Mouse (Mus musculus): ENCODE results near the gene Tsn.

Tsn gene

DNA sequence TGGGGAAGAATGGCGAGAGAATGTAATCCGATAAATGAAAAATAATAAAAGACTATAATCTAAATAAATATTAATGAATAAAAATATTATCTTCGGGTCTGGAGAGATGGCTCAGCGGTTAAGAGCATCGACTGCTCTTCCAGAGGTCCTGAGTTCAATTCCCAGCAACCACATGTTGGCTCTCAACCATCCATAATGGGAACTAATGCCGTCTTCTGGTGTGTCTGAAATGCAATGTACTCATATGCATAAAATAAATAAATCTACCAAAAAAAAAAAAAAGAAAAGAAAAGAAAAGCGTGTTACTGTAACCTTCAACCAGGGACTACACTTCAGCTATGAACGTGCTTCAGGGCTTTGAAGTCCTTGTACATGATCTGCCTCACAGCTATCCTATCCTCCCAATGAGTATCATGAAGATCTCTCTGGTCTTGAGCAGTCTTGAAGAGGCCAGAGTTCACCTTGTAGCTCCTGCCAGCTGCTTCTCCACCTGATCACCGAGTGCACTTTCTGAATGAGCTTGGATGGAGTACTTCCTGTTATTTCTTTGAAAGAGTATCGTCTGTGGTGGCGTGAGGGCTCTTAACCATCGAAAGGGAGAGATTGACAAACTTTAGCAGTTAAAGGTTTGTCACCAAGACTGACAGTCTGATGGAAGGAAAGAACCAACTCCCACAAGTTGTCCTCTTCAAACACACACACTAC, at the start of gene Tsn:
Gene Tsn, minus strand, starts transcription at position 118 of the 705 bp plus-strand sequence.
- no peak for ATAC-seq (ENCODE audit: low TSS enrichment)

DNA sequence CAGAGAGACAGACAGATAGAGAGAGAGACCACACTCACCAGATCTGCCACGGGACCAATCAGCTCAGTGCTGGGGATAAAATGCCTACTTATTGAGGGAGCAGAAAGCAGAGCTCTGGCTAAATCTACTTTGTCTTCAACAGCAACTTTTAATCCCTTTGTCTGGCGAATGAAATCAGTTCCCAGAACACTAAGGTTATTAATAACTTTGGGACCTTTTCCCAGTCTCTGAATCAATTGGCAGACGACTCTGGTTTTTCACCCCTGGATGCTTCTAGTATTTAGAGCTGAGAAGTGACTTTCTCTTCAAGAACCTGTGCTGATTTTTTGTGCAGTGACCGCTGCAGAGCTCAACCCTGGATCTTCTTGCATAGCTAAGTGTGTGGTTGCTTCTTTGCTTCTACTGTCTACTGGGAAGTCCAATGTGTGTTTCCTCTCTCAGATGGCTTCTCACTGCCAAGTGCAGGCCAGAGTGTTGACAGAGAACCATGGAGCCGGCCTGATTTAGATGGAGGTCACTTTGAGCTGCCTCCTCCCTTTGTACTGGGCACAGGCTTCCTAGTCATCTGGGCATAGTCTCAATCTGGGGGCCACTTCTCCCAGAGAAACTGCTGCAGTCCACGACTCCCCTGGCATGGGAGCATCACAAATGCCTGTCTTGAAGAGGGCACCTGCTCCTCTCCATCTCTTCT, 47.7 kb upstream of the Tsn start:
- ATAC-seq (ENCODE audit: low TSS enrichment) = peak; percentile 47

DNA sequence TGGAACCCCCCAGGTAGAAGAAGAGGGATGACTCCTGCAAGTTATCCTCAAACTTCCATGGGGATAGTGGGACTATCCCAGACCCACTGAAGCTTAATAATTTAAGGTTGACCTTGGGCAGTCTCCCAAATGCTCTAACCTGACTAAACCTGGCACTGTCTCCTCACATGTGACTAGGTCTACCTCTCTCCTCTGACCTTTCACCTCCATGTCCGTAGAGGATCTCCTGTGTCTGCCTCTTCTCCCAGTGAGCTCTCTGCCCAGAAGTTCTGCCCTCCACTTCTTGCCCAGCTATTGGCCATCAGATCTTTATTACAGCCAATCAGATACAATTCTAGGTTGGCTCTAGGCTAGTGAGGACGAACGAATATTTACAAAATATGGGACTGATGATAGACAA, 38.4 kb upstream of the Tsn start:
- no peak for ATAC-seq (ENCODE audit: low TSS enrichment)

DNA sequence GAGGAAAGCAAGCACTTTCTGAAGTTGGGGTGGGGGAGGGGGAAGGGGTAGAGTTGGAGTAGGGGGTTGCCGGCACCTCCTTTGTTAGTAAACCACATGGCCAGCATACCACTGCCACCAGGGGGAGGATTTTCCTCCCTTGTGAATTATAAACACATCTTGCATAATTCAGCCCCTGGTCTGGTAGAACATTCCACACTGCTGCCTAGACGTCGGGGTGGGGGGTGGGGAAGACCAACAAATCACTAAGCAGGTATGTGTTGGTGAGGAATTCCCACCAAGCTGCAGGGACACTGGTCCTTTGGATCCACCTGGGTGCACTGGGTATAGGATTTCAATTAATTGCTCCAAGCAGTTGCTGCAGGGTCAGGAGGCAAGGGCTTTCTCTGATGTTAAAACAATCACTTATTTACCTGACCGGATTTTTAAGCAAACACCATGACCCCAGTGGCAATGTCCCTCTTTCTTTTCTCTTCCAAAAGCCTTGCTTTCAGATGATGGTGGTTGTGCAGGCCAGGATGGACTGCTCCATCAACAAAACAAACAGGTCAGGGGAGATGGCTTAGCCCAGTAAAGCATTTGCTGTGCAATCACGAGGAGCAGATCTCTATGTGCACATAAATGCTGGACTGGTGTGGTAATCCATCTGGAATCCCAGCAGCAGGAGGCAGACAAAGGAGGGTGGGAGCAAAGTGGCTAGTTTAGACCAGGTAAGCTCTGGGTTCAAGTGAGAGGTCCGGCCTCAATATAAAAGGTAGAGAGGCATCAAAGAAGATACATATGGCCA, 32.3 kb upstream of the Tsn start:
- ATAC-seq (ENCODE audit: low TSS enrichment) = no peak

DNA sequence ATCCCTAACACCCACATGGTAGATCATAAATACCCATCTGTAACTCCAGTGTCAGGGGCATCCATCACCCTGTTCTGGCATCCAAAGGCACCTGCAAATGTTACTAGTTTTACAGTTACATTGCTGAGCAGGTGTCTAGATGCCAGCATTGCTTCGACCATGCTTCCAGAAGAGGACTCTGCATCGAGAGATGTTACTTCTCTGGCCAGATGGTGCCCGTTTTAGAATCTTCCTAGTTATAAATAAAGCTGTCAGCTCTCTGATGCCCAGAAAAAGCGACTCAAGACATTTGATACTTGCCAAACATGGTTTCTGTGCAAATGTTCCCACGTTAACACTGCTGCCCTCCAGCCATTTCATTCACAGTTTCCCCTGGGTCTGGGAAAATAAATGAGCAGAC, 26.4 kb upstream of the Tsn start:
- ATAC-seq (ENCODE audit: low TSS enrichment) = peak; percentile 97

DNA sequence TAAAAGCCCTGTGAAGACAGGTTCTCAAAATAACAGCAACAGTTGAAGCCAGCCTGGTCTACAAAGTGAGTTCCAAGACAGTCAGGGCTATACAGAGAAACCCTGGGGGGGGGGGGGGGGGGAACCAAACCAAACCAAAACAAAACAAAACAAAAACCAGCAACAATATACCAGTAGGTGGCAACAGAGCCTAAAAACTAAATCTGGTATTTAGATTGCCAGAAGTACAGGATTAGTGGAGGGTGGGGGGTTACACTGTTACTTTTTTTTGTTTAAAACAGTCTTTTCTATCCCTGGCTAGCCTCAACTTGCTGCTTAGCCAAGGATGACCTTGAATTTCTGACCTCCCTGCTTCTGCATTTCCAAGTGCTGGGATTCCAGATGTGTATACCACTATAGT, 24.3 kb upstream of the Tsn start:
- no peak for ATAC-seq (ENCODE audit: low TSS enrichment)

DNA sequence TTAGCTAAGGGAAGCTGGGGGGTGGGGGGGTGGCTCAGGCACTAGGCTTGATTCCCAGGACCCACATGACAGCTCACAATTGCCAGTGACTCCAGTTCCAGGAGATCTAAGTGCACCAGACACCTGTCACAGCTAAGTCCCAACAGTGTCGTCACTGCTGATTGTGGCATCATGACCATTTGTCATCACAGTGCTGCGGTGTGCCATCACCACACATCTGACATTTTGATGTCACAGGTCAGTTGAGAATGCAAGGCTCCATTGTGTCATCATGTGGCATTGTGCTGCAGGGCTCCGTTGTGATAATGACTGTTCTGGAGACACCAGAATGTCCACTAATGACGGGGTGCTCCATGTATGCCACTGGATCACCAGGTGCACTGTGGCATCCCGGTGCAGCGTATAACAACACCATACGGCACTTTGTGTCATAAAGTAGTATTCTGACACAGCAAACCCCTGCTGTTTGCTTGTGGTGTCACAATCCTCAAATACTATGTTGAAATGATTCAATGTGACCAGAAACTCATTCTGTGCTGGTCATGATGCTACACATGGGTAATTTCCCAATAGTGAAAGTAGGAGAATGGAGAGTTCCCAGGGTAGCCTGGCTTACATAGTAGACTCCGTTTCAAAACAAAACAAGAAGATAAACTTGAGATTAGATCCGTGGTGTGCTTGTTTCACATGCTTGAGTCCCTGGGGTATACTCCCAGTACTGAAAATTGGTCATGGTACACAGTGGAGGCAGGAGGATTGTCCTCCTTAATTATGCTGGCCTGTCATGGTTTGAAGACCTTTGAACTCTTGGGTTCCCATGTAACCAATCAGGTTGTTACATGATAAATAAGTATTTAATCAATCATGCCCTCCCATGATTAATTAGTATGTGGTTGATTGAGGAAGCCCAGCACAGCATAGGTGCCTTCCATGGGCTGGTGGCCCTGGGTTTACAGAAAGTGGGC, 23.5 kb upstream of the Tsn start:
- ATAC-seq (ENCODE audit: low TSS enrichment) = no peak

DNA sequence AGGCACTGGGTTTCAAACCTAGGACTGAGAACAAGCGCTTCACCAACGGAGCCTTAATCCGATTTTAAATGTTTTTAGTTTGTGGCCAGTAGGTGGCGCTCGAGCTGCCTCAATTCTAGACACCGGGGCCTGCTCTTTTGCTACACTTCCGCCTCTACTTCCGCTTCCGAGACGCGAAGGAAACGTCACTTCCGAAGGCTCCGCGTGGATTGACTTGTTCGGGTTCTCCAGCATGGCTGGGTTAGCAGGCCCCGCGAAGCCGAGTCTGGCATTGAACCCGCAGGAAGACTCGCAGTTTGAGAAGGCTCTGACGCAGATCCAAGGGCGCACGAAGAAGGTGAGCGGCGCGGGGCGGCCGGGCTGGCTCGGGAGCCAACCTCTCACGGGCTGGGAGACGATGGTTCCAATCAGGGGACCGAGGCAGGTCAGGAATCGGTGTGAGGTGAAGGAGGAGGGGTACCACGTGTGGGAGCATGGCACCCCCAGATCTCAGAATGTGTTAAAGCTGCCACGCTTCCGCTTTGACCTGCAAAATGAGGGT, 10.2 kb upstream of the Tsn start, which contains the start of gene Nifk:
Gene Nifk, plus strand, starts transcription at position 179 of the 541 bp plus-strand sequence.
- ATAC-seq (ENCODE audit: low TSS enrichment) = peak; percentile 100

DNA sequence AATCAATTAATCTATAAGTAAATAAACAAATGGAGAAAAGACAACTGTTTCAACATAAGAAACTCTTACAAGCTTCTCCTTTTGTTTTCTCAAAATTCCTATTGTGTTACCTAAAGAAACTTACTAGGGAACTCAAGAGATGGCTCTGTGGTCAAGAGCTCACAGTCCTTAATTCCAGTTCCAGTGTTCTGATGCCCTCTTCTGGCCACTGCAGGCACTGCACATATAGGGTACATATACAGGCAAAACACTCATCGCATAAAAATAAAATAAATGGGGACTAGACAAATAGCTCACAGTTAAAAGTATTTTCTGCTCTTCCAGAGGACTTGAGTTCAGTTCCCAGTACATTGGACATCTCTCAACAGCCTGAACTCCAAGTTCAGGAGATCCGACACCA, 9.2 kb upstream of the Tsn start:
- ATAC-seq (ENCODE audit: low TSS enrichment) = no peak

DNA sequence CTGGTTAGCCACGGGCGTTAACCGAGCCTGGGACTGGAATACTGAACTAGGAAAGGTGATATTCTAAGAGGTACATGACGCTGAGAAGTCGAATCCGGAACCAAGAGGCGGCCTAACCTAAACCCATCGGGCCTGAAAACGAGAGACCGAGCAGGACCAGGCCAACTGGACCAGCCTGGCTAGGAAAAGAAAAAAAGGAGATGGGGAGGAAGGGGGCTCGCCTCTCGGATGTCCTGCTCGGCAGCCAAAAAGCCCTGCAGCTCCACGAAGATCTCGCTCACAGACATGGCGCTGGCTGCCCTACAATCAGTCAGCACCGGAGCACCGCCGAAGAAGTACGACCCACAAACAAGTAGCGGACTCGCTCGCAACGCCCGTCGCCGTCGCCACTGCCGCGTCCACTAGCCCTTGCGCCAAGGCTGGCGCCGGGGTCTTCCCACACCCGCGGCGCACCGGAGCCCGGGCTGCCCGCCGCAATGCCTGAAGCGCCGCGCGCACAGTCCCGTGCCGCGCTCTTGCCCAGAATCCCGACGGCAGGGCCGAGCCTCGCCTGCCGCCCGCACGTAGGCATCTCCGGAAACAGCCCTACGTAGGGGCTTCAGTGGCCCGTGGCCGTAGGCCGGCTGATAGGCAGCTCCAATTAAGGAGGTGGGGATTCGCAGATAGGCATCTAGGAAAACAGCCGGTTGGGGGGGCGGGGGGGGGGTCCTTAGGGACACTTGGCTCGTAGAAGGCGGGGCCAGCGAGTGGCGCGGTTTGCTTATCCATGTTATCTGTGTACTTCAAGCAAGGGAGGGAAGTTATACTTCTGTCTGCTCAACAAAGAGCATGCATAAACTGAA, 538 bp downstream of the Tsn start:
- peak; percentile 97 for ATAC-seq (ENCODE audit: low TSS enrichment)

DNA sequence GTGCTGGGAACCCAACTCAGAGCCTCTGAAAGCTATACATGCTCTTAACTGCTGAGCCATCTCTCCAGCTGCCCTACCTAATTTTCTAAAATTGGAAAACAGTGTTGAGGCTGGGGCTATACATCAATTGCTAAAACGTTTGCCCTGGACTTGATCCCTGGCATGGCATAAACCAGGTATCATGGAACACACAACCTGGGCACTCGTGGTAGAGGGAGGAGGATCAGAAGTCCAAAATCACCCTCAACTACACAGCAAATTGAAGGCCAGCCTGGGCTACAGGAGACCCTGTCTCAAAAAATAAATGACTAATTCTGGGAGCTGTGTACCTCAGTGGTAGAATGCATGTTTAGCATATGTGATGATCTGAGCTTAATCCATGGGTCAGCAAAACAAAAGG, 13.8 kb downstream of the Tsn start:
- no peak for ATAC-seq (ENCODE audit: low TSS enrichment)

DNA sequence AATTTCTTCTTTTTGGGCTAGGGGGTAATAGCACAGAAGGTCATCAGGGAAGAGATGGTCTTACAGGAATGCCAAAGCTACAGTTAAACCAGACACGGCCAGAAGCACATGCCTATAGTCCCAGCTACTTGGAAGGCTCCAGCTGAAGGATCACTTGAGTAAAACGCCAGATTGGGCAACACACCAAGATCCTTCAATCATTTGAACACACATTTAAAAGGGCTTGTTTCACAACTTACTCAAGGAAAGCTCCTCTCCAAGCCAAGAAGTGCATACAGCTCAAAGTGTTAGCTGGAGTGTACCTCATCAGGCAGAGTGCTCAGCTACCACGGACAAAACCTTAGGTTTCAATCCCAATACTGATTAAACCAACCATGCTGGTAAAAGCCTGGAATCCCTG, 14.9 kb downstream of the Tsn start:
- no peak for ATAC-seq (ENCODE audit: low TSS enrichment)

DNA sequence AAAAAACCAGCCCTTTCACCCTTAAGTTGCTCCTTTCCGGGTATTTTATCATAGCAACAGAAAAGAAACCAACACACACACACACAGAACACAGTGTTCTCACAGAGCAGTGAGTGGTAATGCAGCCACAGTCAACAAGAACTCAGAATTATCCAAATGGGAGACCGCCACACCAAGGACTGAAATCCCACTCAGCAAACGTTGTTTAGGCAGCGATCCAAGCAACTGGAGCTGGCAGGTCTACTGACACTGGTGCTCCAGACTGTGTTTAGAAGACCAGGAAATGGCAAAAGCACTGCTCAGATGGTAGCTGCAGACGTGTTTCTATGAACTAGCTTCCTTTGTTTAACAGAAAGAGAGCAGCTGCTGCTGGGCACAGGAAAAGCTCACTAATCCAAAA, 16.7 kb downstream of the Tsn start:
- no peak for ATAC-seq (ENCODE audit: low TSS enrichment)

DNA sequence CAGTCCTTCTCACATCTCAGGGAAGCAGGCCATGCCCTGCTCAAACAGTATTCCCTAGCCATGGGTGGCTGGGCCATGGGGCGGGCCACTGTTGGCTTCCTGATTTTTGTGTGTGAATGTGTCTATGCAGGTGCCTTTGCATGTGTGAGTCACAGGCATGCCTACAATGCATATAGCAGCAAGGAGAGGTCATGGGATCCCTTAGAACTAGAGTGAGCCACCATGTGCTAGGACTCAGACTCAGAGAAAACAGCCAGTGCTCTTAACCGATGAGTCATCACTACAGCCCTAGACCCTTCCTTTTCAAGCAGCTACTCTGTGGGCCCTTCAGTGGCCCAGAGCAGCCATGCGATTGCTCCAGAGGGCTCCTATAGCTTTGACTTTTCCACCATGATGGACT, 17.3 kb downstream of the Tsn start:
- no peak; the same call in 1 of the 2 replicates for ATAC-seq (ENCODE audit: low TSS enrichment)

DNA sequence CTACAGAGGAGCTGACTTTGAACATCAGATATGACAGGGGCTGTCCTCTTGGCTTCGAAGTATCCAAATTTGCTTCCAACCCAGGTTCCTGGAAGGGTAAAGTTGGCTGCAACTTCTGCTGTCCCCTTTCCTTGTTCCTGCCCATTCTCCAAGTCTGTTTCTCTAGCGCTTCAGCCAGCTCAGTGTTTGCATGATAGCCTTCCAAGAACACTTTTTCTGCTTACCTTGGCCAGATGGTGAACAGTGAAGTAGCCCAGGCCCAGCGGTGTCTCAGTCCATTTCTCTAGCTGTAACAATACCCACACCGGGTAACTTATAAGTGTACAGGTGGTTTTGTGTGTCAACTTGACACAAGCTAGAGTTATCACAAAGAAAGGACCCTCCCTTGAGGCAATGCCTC, 19.2 kb downstream of the Tsn start:
- no peak for ATAC-seq (ENCODE audit: low TSS enrichment)

DNA sequence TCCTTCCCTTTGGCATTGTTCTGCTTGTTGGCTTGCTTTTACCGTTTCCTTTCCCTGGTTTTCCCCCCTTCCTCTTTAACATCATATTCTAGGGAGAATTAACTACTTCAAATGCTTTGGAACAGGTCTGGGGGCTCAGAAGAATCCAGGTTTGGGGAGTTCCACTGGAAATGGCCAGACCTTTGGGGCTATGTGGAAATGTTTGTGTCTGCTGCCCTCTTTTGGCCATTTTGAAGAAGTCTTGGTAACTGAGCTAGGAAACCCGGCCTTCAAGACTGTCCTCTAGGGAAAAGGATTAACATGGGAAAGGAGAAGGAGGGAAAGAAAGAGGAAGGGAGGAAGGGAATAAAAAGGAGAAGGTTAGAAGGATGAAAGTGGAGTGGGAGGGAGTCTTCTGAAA, 36.4 kb downstream of the Tsn start:
- peak; percentile 90 for ATAC-seq (ENCODE audit: low TSS enrichment)

DNA sequence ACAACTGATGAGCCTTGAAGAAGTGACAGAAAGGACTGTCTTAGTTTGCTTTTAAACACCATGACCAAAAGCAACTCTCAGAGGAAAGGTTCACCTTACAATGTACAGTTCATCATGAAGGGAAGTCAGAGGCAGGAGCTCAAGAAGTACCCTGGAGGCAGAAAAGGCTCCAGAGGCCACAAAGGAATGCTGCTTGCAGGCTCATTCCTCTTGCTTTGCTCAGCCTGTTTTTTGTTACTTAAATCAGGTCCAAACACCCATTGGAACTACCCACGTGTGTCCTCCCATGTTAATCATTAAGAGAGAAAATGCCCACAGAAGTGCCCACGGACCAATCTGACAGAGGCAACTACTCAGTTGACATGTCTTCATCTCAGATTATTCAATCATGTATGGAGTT, 59.6 kb downstream of the Tsn start:
- ATAC-seq (ENCODE audit: low TSS enrichment) = no peak
